Mouse (Mus musculus) heart, embryonic 16.5 days (tissue): ENCODE results near the gene Neo1. TPM values are rescaled to one million over a fixed set of nuclear protein-coding genes. Genes with fewer than 3 reads are reported as not detected.
A peak's percentile ranks its signal among the peaks of the same experiment; 100 is the strongest.

Experiments used
- ATAC-seq: fragments of 200-750 bp; cut with Nextera tagmentation; replicated peaks from 2 replicates; pipeline ENCODE4 v1.8.0; 2017; ENCODE audit warnings: moderate number of reproducible peaks; ENCODE audit not compliant: insufficient read depth, low FRiP score; ENCODE audit errors: extremely low read depth
- H3K27ac ChIP-seq: fragments of 300-500 bp; sonication (generic); 2 replicates; pipeline ENCODE4 v1.5.1; 2014; ENCODE audit warnings: mild to moderate bottlenecking, low read length, control low read depth, moderate library complexity
- H3K27me3 ChIP-seq: fragments of 300-500 bp; sonication (generic); 2 replicates; pipeline ENCODE4 v1.6.1; 2014; ENCODE audit warnings: low read length, mixed read lengths; ENCODE audit not compliant: control insufficient read depth, insufficient read depth
- H3K36me3 ChIP-seq: fragments of 300-500 bp; sonication (generic); 2 replicates; pipeline ENCODE4 v1.6.1; 2014; ENCODE audit not compliant: control insufficient read depth, insufficient read depth
- H3K4me1 ChIP-seq: fragments of 300-500 bp; sonication (generic); 2 replicates; pipeline ENCODE4 v1.6.1; 2014; ENCODE audit warnings: low read length, mixed read lengths; ENCODE audit not compliant: control insufficient read depth, insufficient read depth
- H3K4me2 ChIP-seq: fragments of 300-500 bp; sonication (generic); 2 replicates; pipeline ENCODE4 v1.6.1; 2014; ENCODE audit warnings: low read depth, mild to moderate bottlenecking, control low read depth, low read length
- H3K4me3 ChIP-seq: fragments of 300-500 bp; sonication (generic); 2 replicates; pipeline ENCODE4 v1.5.1; 2014; ENCODE audit warnings: mild to moderate bottlenecking, control low read depth, low read length
- H3K9ac ChIP-seq: fragments of 300-500 bp; sonication (generic); 2 replicates; pipeline ENCODE4 v1.6.1; 2014; ENCODE audit warnings: low read length, control low read depth
- H3K9me3 ChIP-seq: fragments of 300-500 bp; sonication (generic); replicated peaks from 2 replicates; pipeline ENCODE4 v1.6.1; 2016; ENCODE audit warnings: low read length; ENCODE audit not compliant: control insufficient read depth
- WGBS: fragments of 180-500 bp; shearing (Covaris S2); extraction: QIAGEN DNeasy Blood & Tissue Kit; methylation state at CpG from one replicate; pipeline ENCODE4 v1.1.7; 2014; 5-methylcytosine and 5-hydroxymethylcytosine counted together
- polyA plus RNA-seq: library from polyadenylated mRNA; unstranded; fragments of >200 nt; fragmentation: Nextera tagmentation; extraction: Ambion mirVana; gene quantifications from 2 replicates; pipeline ENCODE4 v1.2.1, GENCODE M21; 2015

The Neo1 gene
- polyA plus RNA-seq, 1 experiment from 2014 or later: 21.8 TPM

GRCm38 (mm10) chr9:59060026-59060605 is 23.9 kb upstream of the Neo1 start:
- H3K9ac ChIP-seq: no peak overlapping the region
- no peaks in the 10 kb centered on the region for H3K36me3 ChIP-seq
- WGBS: 71% methylated on average over 9 of the region's 9 CpGs
- no peak for ATAC-seq
- peaks cover 19% of the 10 kb centered on the region for H3K4me1 ChIP-seq
- no peak overlapping the region for H3K27ac ChIP-seq
- H3K9me3 ChIP-seq: no peaks in the 10 kb centered on the region
- no peak overlapping the region for H3K4me3 ChIP-seq
- no peak overlapping the region for H3K4me2 ChIP-seq
- H3K27me3 ChIP-seq: no peaks in the 10 kb centered on the region

GRCm38 (mm10) chr9:59059158-59059557 is 22.9 kb upstream of the Neo1 start:
- Histone ChIP-seq H3K4me2 (no peak overlapping the region), H3K4me3 (no peak overlapping the region), H3K9me3 (no peaks in the 10 kb centered on the region), H3K27ac (no peak overlapping the region), H3K36me3 (no peaks in the 10 kb centered on the region), H3K4me1 (peaks cover 19% of the 10 kb centered on the region), H3K9ac (no peak overlapping the region), H3K27me3 (no peaks in the 10 kb centered on the region)
- ATAC-seq: no peak
- 87% methylated on average over 6 of the region's 6 CpGs for WGBS

GRCm38 (mm10) chr9:59058060-59058459 is 21.8 kb upstream of the Neo1 start:
- no peak overlapping the region for H3K4me3 ChIP-seq
- no peak for ATAC-seq
- peaks cover 21% of the 10 kb centered on the region for H3K4me1 ChIP-seq
- no peaks in the 10 kb centered on the region for H3K36me3 ChIP-seq
- H3K9ac ChIP-seq: no peak overlapping the region
- H3K27ac ChIP-seq: no peak overlapping the region
- H3K4me2 ChIP-seq: no peak overlapping the region
- H3K27me3 ChIP-seq: no peaks in the 10 kb centered on the region
- WGBS: 84% methylated on average over 6 of the region's 6 CpGs
- no peaks in the 10 kb centered on the region for H3K9me3 ChIP-seq

GRCm38 (mm10) chr9:59056281-59056680 is 20.0 kb upstream of the Neo1 start:
- Histone ChIP-seq H3K4me1 (peaks cover 7% of the 10 kb centered on the region), H3K9me3 (no peaks in the 10 kb centered on the region), H3K9ac (no peak overlapping the region), H3K36me3 (no peaks in the 10 kb centered on the region), H3K4me3 (no peak overlapping the region), H3K27ac (no peak overlapping the region), H3K27me3 (no peaks in the 10 kb centered on the region), H3K4me2 (peak overlapping the region; percentile 14; the same call in 1 of the 2 replicates)
- WGBS: 67% methylated on average over 8 of the region's 8 CpGs
- no peak for ATAC-seq

- Histone ChIP-seq H3K4me3 (no peak overlapping the region), H3K9me3 (no peaks in the 10 kb centered on the region), H3K9ac (no peak overlapping the region), H3K27ac (no peak overlapping the region), H3K4me1 (peaks cover 4% of the 10 kb centered on the region; the same call in 1 of the 2 replicates), H3K27me3 (no peaks in the 10 kb centered on the region), H3K36me3 (no peaks in the 10 kb centered on the region), H3K4me2 (no peak overlapping the region)
- no peak for ATAC-seq
These were observed 5.6 kb upstream of the Neo1 start for GRCm38 (mm10) chr9:59041805-59042204.

GRCm38 (mm10) chr9:59036732-59037341 is 596 bp upstream of the Neo1 start:
- Histone ChIP-seq H3K27me3 (no peaks in the 10 kb centered on the region), H3K9ac (peak overlapping the region; percentile 98), H3K36me3 (no peaks in the 10 kb centered on the region), H3K4me3 (peak overlapping the region; percentile 100), H3K27ac (peak overlapping the region; percentile 100), H3K4me1 (peaks cover 17% of the 10 kb centered on the region; the same call in 1 of the 2 replicates), H3K4me2 (peak overlapping the region; percentile 84), H3K9me3 (no peaks in the 10 kb centered on the region)
- WGBS: under 1% methylated on average over 56 of the region's 56 CpGs
- ATAC-seq: peak; percentile 24; the same call in 1 of the 2 replicates

GRCm38 (mm10) chr9:59035342-59036158 is 691 bp downstream of the Neo1 start:
- Histone ChIP-seq H3K9me3 (0 out of 2 replicates have a peak, but pooled peaks cover 2% of the 10 kb centered on the region), H3K4me1 (peaks cover 17% of the 10 kb centered on the region; the same call in 1 of the 2 replicates), H3K4me3 (peak overlapping the region; percentile 100), H3K36me3 (no peaks in the 10 kb centered on the region), H3K4me2 (peak overlapping the region; percentile 84), H3K9ac (peak overlapping the region; percentile 98), H3K27ac (peak overlapping the region; percentile 100), H3K27me3 (no peaks in the 10 kb centered on the region)
- 1% methylated on average over 62 of the region's 63 CpGs for WGBS
- no peak; the same call in 1 of the 2 replicates for ATAC-seq

GRCm38 (mm10) chr9:59034836-59035235 is 1.4 kb downstream of the Neo1 start:
- peaks cover 17% of the 10 kb centered on the region; the same call in 1 of the 2 replicates for H3K4me1 ChIP-seq
- 0 out of 2 replicates have a peak, but pooled peaks cover 2% of the 10 kb centered on the region for H3K9me3 ChIP-seq
- ATAC-seq: no peak
- peak overlapping the region; percentile 100 for H3K4me3 ChIP-seq
- peak overlapping the region; percentile 100 for H3K27ac ChIP-seq
- no peaks in the 10 kb centered on the region for H3K36me3 ChIP-seq
- H3K27me3 ChIP-seq: no peaks in the 10 kb centered on the region
- WGBS: 30% methylated on average over 5 of the region's 5 CpGs
- peak overlapping the region; percentile 84 for H3K4me2 ChIP-seq
- H3K9ac ChIP-seq: peak overlapping the region; percentile 98
